Mouse (Mus musculus): ENCODE measurements at regions not wholly inside any gene's neighbourhood (a gene's known extent, or its start where the extent isn't known, plus 50 kb on each side); places are given as distances from the start of the nearest gene placed in this dataset.
"Not testable (repeated sequence)": the region's sequence is repeated elsewhere in the genome, so short reads cannot be mapped to it uniquely, and the experiment has no call there.

DNA sequence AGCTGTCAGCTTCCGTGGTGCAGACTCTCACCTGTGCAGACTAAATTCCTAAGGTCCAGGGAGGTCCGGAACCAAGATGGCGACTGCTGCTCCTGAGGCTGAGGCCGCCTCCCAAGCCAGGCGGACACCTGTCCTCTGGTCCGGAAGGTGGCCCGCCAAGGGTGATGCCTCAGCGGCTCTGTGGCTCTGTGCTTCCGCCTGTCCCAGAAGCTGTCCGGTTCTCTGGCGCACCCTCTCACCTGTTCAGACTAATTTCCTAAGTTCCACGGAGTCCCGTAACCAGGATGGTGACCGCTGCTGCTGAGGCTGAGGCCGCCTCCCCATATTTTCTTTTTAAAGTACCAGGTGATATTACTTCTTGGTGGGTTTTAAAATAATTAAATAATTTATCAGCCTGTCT is 65.4 kb upstream of the B3galnt2 start:
- DNase-seq: not testable (repeated sequence)

DNA sequence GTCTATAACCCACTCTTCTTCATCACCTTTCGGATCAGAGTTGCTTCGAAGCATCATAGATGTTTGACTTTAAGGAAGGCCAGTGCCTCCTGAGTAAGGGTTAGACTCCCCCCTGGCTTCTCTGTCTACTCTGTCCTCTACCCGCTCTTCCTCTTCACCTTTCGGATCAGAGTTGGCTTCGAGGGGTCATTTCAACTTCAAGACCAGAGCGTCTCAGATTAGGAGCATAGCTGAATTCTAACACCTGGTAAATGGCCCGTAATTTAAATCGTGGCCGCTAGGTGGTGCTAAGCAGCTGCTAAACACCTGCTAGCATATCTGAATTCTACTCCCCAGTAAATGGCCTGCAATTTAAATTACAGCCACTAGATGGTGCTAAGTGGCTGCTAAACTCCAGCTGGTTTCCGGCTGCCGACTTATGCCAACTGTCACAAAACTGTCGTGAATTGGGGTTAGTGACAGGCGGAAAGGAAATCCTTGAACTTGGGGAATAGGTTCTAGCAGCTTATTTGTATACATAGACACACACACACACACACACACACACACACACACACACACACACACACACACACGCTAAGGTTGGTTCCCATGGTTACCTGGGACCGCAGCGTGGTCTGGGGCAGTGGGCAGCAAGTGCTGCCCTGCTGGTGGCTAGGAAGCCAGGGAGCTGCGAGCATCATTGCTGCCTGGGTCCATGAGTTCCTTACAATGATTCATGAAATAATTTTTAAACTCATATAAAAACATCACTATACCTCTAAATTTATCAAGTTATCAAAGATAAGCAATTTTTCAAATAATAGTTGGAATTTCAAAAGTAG is 64.8 kb upstream of the B3galnt2 start:
- peak; percentile 100 for DNase-seq

GRCm38 (mm10) chr13:13902186-13902585 is 52.1 kb upstream of the B3galnt2 start:
- not testable (repeated sequence) for DNase-seq

Measured in lung, postnatal 36 days (tissue).